Mouse (Mus musculus) liver, postnatal 0 days (tissue): ENCODE measurements at regions not wholly inside any gene's neighbourhood (a gene's known extent, or its start where the extent isn't known, plus 50 kb on each side); places are given as distances from the start of the nearest gene placed in this dataset.

Experiments
- ATAC-seq: fragments of 200-750 bp; cut with Nextera tagmentation; 2 replicates; pipeline ENCODE4 v1.8.0; 2017; ENCODE audit warnings: mild to moderate bottlenecking, moderate library complexity
- DNase-seq: peaks from one replicate; pipeline ENCODE4 v3.0.0-alpha.2; 2016
- H3K27ac ChIP-seq: fragments of 300-500 bp; sonication (generic); 2 replicates; pipeline ENCODE4 v1.5.1; 2014; ENCODE audit warnings: antibody characterized with exemption, moderate library complexity, mild to moderate bottlenecking, low read depth
- H3K27me3 ChIP-seq: fragments of 300-500 bp; sonication (generic); 2 replicates; pipeline ENCODE4 v1.6.1; 2014; ENCODE audit warnings: low read length, control low read depth, mixed read lengths; ENCODE audit not compliant: insufficient read depth
- H3K36me3 ChIP-seq: fragments of 300-500 bp; sonication (generic); replicated peaks from 2 replicates; pipeline ENCODE4 v1.6.1; 2014; ENCODE audit warnings: mild to moderate bottlenecking, control low read depth, low read length, moderate library complexity, mixed read lengths; ENCODE audit not compliant: insufficient read depth
- H3K4me1 ChIP-seq: fragments of 300-500 bp; sonication (generic); 2 replicates; pipeline ENCODE4 v1.6.1; 2014; ENCODE audit warnings: antibody characterized with exemption, mild to moderate bottlenecking, control low read depth; ENCODE audit not compliant: insufficient read depth
- H3K4me2 ChIP-seq: fragments of 300-500 bp; sonication (generic); 2 replicates; pipeline ENCODE4 v1.6.1; 2014; ENCODE audit warnings: low read depth, mild to moderate bottlenecking, low read length, moderate library complexity, mixed read lengths
- H3K4me3 ChIP-seq: fragments of 300-500 bp; sonication (generic); 2 replicates; pipeline ENCODE4 v1.5.1; 2014; ENCODE audit warnings: low read depth, low read length
- H3K9ac ChIP-seq: fragments of 300-500 bp; sonication (generic); replicated peaks from 2 replicates; pipeline ENCODE4 v1.6.1; 2014; ENCODE audit warnings: mild to moderate bottlenecking, moderate library complexity
- H3K9me3 ChIP-seq: fragments of 300-500 bp; sonication (generic); 2 replicates; pipeline ENCODE4 v1.6.1; 2016; ENCODE audit warnings: mild to moderate bottlenecking, control low read depth, low read length, mixed read lengths
- CTCF ChIP-seq: sonication (generic); IDR thresholded peaks from 2 replicates; pipeline ENCODE4 v1.5.1; 2016; ENCODE audit warnings: antibody characterized with exemption, low read depth
- EP300 ChIP-seq: IDR thresholded peaks from 2 replicates; pipeline ENCODE4 v1.6.1; 2016; ENCODE audit warnings: antibody characterized with exemption, low read depth, mild to moderate bottlenecking
- WGBS: fragments of 180-500 bp; shearing (Covaris S2); extraction: QIAGEN DNeasy Blood & Tissue Kit; methylation state at CpG from one replicate; pipeline ENCODE4 v1.1.7; 2014; ENCODE audit not compliant: insufficient replicate concordance; 5-methylcytosine and 5-hydroxymethylcytosine counted together

DNA sequence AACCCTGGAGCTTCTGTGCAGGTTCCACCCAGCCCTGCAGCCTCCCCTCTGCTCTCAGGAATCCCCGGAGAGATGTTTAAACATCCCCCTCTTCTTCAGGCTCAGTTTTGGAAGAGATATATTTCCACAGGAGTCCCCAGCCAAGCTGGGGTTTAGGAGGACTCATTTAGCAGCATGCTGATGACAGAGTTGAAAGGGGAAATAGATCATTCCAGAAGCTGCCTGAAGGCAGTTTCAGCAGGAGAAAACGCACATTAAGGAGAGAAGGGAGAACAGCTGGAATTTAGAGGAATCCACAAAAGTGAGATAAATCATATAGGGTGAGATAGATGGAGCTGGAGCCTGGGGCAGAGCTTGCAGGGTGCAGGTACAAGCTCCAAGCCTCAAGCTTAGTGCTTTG, 357.6 kb upstream of the Gm10131 start:
- WGBS: 65% methylated on average over 2 of the region's 2 CpGs
- Histone ChIP-seq H3K4me2 (no peak overlapping the region), H3K9ac (no peak overlapping the region), H3K27ac (no peak overlapping the region), H3K4me3 (no peak overlapping the region), H3K27me3 (no peaks in the 10 kb centered on the region), H3K4me1 (no peaks in the 10 kb centered on the region), H3K36me3 (no peaks in the 10 kb centered on the region), H3K9me3 (no peaks in the 10 kb centered on the region)
- ATAC-seq (no peak), DNase-seq (no peak)
- no peak for TF ChIP-seq CTCF
- no peak for TF ChIP-seq EP300

DNA sequence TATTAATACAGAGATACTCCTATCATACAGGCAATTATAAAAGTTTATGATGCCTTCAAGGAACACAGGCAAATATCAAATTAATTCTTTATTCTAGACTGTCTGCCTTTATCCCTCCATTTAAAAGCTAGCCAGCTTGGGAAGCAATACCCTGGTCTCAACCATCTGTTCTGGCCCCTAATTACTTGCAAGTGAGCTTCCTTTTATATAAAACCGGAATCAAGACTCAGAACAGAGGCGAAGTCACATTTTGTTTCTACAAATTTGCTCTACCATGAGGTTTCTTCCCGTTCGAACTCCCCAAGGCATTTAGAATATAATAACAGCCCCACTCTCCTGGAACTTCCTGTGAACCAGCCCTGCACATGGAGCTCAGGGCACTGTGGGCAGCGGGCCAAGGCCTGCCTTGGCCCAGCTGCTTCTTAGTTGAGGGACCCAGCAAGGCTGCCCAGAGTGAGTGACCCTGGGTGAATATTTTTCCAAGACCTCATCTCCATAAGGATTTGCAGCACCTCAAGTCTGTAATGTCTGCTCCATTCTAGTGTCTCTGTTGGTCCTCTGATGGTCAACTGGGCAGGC, 355.3 kb upstream of the Gm10131 start:
- Histone ChIP-seq H3K36me3 (no peaks in the 10 kb centered on the region), H3K4me1 (no peaks in the 10 kb centered on the region), H3K9me3 (no peaks in the 10 kb centered on the region), H3K4me3 (no peak overlapping the region), H3K27ac (no peak overlapping the region), H3K4me2 (no peak overlapping the region), H3K27me3 (no peaks in the 10 kb centered on the region), H3K9ac (no peak overlapping the region)
- TF ChIP-seq EP300: no peak
- WGBS: 65% methylated on average over 5 of the region's 5 CpGs
- ATAC-seq: no peak
- DNase-seq: no peak

DNA sequence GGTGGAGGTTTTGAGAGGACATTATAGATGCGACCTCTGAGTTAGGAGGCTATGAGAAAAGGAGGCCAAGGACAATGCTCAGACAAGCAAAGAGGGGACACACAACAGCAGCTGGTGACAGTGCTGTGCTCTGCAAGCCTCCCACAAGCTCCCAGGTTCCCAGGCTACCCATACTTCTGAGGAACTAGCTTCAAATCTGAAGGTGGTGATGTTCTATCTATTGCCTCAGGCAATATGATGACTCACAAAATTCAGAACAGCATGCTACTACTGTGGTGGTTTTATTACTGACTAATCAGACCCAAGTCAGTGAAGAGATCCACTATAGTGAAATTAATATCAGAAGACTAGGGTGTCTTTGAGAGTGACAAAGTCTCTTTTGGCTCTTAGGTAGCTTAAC, 353.9 kb upstream of the Gm10131 start:
- Histone ChIP-seq H3K36me3 (no peaks in the 10 kb centered on the region), H3K9me3 (peaks cover 5% of the 10 kb centered on the region; the same call in 1 of the 2 replicates), H3K9ac (no peak overlapping the region), H3K4me1 (no peaks in the 10 kb centered on the region), H3K27me3 (no peaks in the 10 kb centered on the region), H3K4me2 (no peak overlapping the region), H3K4me3 (no peak overlapping the region), H3K27ac (no peak overlapping the region)
- ATAC-seq: no peak
- DNase-seq: no peak
- no peak for TF ChIP-seq EP300
- TF ChIP-seq CTCF: no peak
- 84% methylated on average over 1 of the region's 1 CpGs for WGBS

DNA sequence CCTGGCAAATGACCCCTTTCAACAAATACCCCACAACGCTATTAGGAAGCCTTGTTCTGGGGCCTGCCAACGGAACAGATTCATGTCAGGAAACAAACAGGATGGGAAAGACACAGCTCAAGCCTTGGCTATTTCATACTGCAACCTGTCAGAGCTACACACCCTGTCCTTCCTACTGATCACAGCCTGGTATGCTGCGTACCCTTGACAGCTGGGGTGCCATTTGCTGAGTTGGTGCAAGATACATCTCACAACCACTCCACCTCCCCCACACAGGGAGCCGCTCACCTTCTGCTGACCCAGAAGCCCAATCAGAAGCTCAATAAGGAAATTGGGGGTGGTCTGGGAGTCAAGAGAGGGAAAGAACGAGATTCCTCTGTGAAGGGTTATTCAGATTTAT, 350.7 kb upstream of the Gm10131 start:
- Histone ChIP-seq H3K4me3 (no peak overlapping the region), H3K9me3 (peaks cover 5% of the 10 kb centered on the region; the same call in 1 of the 2 replicates), H3K27ac (no peak overlapping the region), H3K4me2 (no peak overlapping the region), H3K36me3 (no peaks in the 10 kb centered on the region), H3K9ac (no peak overlapping the region), H3K4me1 (no peaks in the 10 kb centered on the region), H3K27me3 (no peaks in the 10 kb centered on the region)
- DNase-seq (no peak), ATAC-seq (no peak)
- TF ChIP-seq CTCF (no peak), EP300 (no peak)
- 74% methylated on average over 5 of the region's 5 CpGs for WGBS

DNA sequence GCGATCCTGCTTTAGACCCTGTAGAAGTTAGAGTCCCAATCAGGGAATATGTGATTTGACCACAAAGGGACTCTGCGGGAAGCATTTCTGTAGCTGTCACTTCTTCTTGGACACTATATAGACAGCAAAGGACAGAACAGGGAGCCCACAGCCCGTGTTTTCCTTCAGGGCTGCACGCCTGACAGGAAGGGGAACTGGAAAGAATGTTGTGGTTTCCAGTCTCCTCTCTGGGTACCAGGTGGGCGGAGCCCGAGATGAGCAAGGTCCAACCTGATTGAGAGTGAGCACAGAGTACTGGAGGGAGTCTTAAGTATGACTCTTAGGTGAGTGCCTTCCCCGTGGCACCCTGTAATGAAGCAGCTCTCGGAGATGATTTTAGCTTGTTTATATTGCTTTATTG, 346.8 kb upstream of the Gm10131 start:
- DNase-seq (no peak), ATAC-seq (no peak)
- H3K4me2 ChIP-seq: no peak overlapping the region
- peaks cover 5% of the 10 kb centered on the region for H3K9me3 ChIP-seq
- TF ChIP-seq EP300 (no peak), CTCF (no peak)
- H3K4me3 ChIP-seq: no peak overlapping the region
- no peak overlapping the region for H3K27ac ChIP-seq
- no peaks in the 10 kb centered on the region for H3K36me3 ChIP-seq
- peaks cover 5% of the 10 kb centered on the region for H3K4me1 ChIP-seq
- no peaks in the 10 kb centered on the region for H3K27me3 ChIP-seq
- WGBS: 49% methylated on average over 8 of the region's 8 CpGs
- H3K9ac ChIP-seq: no peak overlapping the region

DNA sequence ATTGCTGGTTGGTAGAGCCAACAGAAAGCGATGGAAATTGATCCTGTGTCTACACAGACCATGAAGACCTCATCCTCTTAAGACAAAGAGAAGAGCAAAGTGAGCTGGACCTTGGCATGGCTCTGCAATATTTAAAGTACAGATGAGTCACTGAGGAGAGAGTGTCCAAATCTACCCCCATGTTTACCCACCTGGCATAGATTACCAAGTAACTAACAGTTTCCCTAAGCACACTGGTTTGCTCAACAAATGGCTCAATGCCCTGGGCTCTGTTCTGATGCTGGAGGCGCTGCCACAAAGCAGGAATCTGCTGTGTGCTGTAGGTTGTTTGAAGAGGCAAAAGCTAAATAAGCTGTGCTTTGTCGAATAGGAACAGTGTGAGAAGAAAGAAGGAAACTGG, 345.0 kb upstream of the Gm10131 start:
- Histone ChIP-seq H3K4me2 (no peak overlapping the region), H3K4me3 (no peak overlapping the region), H3K36me3 (no peaks in the 10 kb centered on the region), H3K4me1 (peaks cover 5% of the 10 kb centered on the region), H3K9ac (no peak overlapping the region), H3K27ac (peak overlapping the region; percentile 64), H3K27me3 (no peaks in the 10 kb centered on the region), H3K9me3 (peaks cover 10% of the 10 kb centered on the region)
- TF ChIP-seq CTCF: no peak
- peak; percentile 53 for TF ChIP-seq EP300
- ATAC-seq: peak; percentile 91
- WGBS: 44% methylated on average over 3 of the region's 3 CpGs
- peak; percentile 43 for DNase-seq

DNA sequence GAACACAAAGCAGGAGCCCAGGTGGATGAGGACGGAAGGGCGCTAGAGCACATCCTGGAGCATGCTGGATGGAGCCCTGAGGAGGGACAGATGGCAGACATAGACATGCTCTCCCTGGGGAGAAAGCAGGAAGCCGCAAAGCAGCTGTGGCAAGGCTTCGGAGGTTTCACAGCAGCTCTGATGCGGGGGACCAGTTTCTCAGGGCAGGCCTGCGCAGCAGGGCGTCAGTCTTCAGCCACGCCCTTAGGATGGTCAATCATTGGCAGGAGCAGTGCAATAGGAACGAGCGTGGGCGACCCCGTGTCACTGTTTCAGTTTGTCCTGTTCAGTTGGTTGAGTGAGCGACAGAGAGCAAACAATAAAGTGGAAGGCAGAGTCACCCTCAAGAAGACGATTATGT, 343.8 kb upstream of the Gm10131 start:
- Histone ChIP-seq H3K27me3 (no peaks in the 10 kb centered on the region), H3K4me3 (no peak overlapping the region), H3K27ac (peak overlapping the region; percentile 24; the same call in 1 of the 2 replicates), H3K4me1 (peaks cover 5% of the 10 kb centered on the region), H3K4me2 (no peak overlapping the region), H3K9ac (no peak overlapping the region), H3K9me3 (peaks cover 5% of the 10 kb centered on the region), H3K36me3 (no peaks in the 10 kb centered on the region)
- TF ChIP-seq EP300 (no peak), CTCF (no peak)
- ATAC-seq: peak; percentile 82
- peak; percentile 69 for DNase-seq
- WGBS: 58% methylated on average over 14 of the region's 14 CpGs
